Mouse (Mus musculus) brain, embryonic 18.5 days (tissue): ENCODE results near the gene Bhlha15.

Experiments used
- DNase-seq: peaks from one replicate; pipeline ENCODE4 v3.0.0-alpha.2; 2012; ENCODE audit warnings: low read depth, low spot score

Gene Bhlha15

DNA sequence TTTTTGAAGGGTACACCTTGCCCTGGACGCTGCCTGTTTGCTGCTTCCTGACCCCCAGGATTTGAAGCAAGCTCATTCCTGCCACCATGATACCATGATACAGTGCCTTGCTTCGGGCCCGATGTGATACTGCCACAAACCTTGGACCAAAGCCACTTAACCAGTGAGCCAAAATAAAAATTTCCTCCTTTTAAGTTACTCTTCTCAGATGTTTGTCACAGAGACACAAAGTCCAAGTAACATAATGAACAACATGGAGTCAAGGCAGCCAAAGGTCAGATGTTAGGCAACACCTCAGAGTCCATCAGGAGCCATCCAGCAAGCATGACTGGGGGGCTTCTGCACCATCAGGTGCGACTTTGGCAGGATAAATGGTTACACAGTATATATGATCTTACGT, 42.4 kb downstream of the Bhlha15 start:
- DNase-seq = no peak

DNA sequence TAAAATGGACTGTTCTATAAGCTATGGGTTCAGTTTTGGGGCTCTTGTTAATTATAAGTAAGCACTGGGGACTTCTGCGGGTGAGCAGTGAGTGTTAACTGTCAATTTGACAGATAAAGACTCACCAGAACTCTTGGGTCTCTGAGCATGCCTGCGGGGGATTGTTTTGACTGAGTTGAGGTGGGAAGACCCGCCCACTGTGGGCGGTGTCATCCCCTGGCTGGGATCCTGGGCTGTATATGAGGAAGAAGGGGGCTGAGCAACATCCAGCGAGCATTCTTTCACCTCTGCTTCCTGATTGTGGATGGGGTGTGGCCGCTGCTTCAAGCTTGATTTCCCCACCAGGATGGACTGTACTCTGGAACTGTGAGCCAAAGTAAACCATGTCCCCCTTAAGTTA, 44.1 kb downstream of the Bhlha15 start:
- DNase-seq = no peak

DNA sequence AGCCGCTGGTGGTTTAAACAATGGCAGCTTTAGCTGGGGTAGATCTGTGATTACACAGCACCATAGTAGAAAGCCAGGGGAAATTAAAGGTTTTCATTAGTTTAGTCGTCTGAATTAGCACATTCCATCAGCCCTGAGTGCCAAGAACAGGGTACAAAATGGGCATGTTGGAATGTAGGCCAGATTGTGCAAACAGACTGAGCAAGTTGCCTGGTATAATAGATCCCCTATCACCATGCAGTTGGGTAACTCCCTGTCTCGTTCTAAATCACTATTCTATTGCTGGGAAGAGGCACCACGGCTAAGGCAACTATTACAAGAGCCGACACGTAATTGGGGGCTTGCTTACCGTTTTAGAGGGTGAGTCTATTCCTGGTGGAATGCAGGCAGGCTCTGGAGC, 44.6 kb downstream of the Bhlha15 start:
- DNase-seq = no peak

DNA sequence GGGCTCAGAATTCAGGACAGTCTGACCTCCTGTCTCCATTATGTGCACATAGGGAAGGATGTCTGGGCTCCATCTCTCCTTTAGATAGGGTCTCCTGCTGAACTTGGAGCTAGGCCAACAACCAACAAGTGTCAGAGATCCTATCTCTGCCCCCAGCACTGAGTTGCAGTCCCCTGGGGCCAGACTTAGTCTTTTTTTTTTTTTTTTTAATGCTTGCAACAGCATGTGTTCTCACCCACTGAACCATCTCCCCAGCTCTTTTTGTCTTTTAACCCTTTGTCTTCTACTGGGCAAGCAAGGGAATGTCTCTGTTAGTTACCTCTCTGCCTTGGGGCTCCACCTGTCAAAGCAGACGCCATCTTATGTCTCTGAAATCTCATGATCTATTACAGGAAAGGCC, 48.9 kb downstream of the Bhlha15 start:
- DNase-seq = no peak
